Mouse (Mus musculus) cerebellum, adult 11 months (tissue): ENCODE data around the gene Cdca4.
A peak's percentile ranks its signal among the peaks of the same experiment; 100 is the strongest.
"Not testable (repeated sequence)": the region's sequence is repeated elsewhere in the genome, so short reads cannot be mapped to it uniquely, and the experiment has no call there.

Experiments
- DNase-seq: peaks from one replicate; pipeline ENCODE4 v3.0.0; 2022

Gene Cdca4

GRCm38 (mm10) chr12:112822676-112823075 is 6.5 kb downstream of the Cdca4 start:
- DNase-seq = no peak

GRCm38 (mm10) chr12:112821974-112822373 is 7.2 kb downstream of the Cdca4 start:
- no peak for DNase-seq

- no peak for DNase-seq
These were observed 8.0 kb downstream of the Cdca4 start for GRCm38 (mm10) chr12:112821216-112821615.

- DNase-seq = no peak
These were observed 8.7 kb downstream of the Cdca4 start for GRCm38 (mm10) chr12:112820401-112820999.

- no peak for DNase-seq
These were observed 10.1 kb downstream of the Cdca4 start for GRCm38 (mm10) chr12:112819057-112819662.

- not testable (repeated sequence) for DNase-seq
These were observed 12.4 kb downstream of the Cdca4 start for GRCm38 (mm10) chr12:112816866-112817265.

GRCm38 (mm10) chr12:112816294-112816693 is 12.9 kb downstream of the Cdca4 start:
- peak; percentile 44 for DNase-seq

- DNase-seq = no peak
These were observed 14.3 kb downstream of the Cdca4 start for GRCm38 (mm10) chr12:112814682-112815470.

- DNase-seq = no peak
These were observed 15.9 kb downstream of the Cdca4 start for GRCm38 (mm10) chr12:112813370-112813769.

- DNase-seq = no peak
These were observed 18.9 kb downstream of the Cdca4 start for GRCm38 (mm10) chr12:112810092-112810885.

GRCm38 (mm10) chr12:112809641-112810040 is 19.6 kb downstream of the Cdca4 start:
- no peak for DNase-seq

GRCm38 (mm10) chr12:112808587-112809364 is 20.4 kb downstream of the Cdca4 start, which contains the start of gene Clba1:
Gene Clba1, plus strand, starts transcription at chr12:112808937.
- peak; percentile 92 for DNase-seq

- no peak for DNase-seq
These were observed 21.0 kb downstream of the Cdca4 start for GRCm38 (mm10) chr12:112808212-112808586.

- no peak for DNase-seq
These were observed 21.4 kb downstream of the Cdca4 start for GRCm38 (mm10) chr12:112807796-112808195.

GRCm38 (mm10) chr12:112806044-112806443 is 23.2 kb downstream of the Cdca4 start:
- no peak for DNase-seq

GRCm38 (mm10) chr12:112804046-112804445 is 25.2 kb downstream of the Cdca4 start:
- no peak for DNase-seq

GRCm38 (mm10) chr12:112802917-112803316 is 26.3 kb downstream of the Cdca4 start:
- DNase-seq = no peak

- no peak for DNase-seq
These were observed 27.1 kb downstream of the Cdca4 start, which contains the start of gene Ahnak2 for GRCm38 (mm10) chr12:112801864-112802846. Gene Ahnak2, minus strand, starts transcription at chr12:112802657.

GRCm38 (mm10) chr12:112800476-112800875 is 28.7 kb downstream of the Cdca4 start:
- peak; percentile 69 for DNase-seq

GRCm38 (mm10) chr12:112799237-112799970 is 29.8 kb downstream of the Cdca4 start:
- no peak for DNase-seq
